Mouse (Mus musculus) liver, postnatal 0 days (tissue): ENCODE data around the gene Fbxl8. TPM values are rescaled to one million over a fixed set of nuclear protein-coding genes. Genes with fewer than 3 reads are reported as not detected.

Source experiments
- ATAC-seq: fragments of 200-750 bp; cut with Nextera tagmentation; 2 replicates; pipeline ENCODE4 v1.8.0; 2017; ENCODE audit warnings: mild to moderate bottlenecking, moderate library complexity
- DNase-seq: peaks from one replicate; pipeline ENCODE4 v3.0.0-alpha.2; 2016
- H3K27ac ChIP-seq: fragments of 300-500 bp; sonication (generic); 2 replicates; pipeline ENCODE4 v1.5.1; 2014; ENCODE audit warnings: antibody characterized with exemption, moderate library complexity, mild to moderate bottlenecking, low read depth
- H3K27me3 ChIP-seq: fragments of 300-500 bp; sonication (generic); 2 replicates; pipeline ENCODE4 v1.6.1; 2014; ENCODE audit warnings: low read length, control low read depth, mixed read lengths; ENCODE audit not compliant: insufficient read depth
- H3K36me3 ChIP-seq: fragments of 300-500 bp; sonication (generic); replicated peaks from 2 replicates; pipeline ENCODE4 v1.6.1; 2014; ENCODE audit warnings: mild to moderate bottlenecking, control low read depth, low read length, moderate library complexity, mixed read lengths; ENCODE audit not compliant: insufficient read depth
- H3K4me1 ChIP-seq: fragments of 300-500 bp; sonication (generic); 2 replicates; pipeline ENCODE4 v1.6.1; 2014; ENCODE audit warnings: antibody characterized with exemption, mild to moderate bottlenecking, control low read depth; ENCODE audit not compliant: insufficient read depth
- H3K4me2 ChIP-seq: fragments of 300-500 bp; sonication (generic); 2 replicates; pipeline ENCODE4 v1.6.1; 2014; ENCODE audit warnings: low read depth, mild to moderate bottlenecking, low read length, moderate library complexity, mixed read lengths
- H3K4me3 ChIP-seq: fragments of 300-500 bp; sonication (generic); 2 replicates; pipeline ENCODE4 v1.5.1; 2014; ENCODE audit warnings: low read depth, low read length
- H3K9ac ChIP-seq: fragments of 300-500 bp; sonication (generic); replicated peaks from 2 replicates; pipeline ENCODE4 v1.6.1; 2014; ENCODE audit warnings: mild to moderate bottlenecking, moderate library complexity
- H3K9me3 ChIP-seq: fragments of 300-500 bp; sonication (generic); 2 replicates; pipeline ENCODE4 v1.6.1; 2016; ENCODE audit warnings: mild to moderate bottlenecking, control low read depth, low read length, mixed read lengths
- CTCF ChIP-seq: sonication (generic); IDR thresholded peaks from 2 replicates; pipeline ENCODE4 v1.5.1; 2016; ENCODE audit warnings: antibody characterized with exemption, low read depth
- EP300 ChIP-seq: IDR thresholded peaks from 2 replicates; pipeline ENCODE4 v1.6.1; 2016; ENCODE audit warnings: antibody characterized with exemption, low read depth, mild to moderate bottlenecking
- WGBS: fragments of 180-500 bp; shearing (Covaris S2); extraction: QIAGEN DNeasy Blood & Tissue Kit; methylation state at CpG from one replicate; pipeline ENCODE4 v1.1.7; 2014; ENCODE audit not compliant: insufficient replicate concordance; 5-methylcytosine and 5-hydroxymethylcytosine counted together
- polyA plus RNA-seq: library from polyadenylated mRNA; unstranded; fragments of >200 nt; fragmentation: Nextera tagmentation; extraction: Ambion mirVana; gene quantifications from 2 replicates; pipeline ENCODE4 v1.2.1, GENCODE M21; 2015

Fbxl8 gene
- polyA plus RNA-seq, 1 experiment from 2014 or later: 1.2 TPM

- H3K9me3 ChIP-seq: no peaks in the 10 kb centered on the region
- H3K27ac ChIP-seq: no peak overlapping the region
- no peak for ATAC-seq
- H3K4me3 ChIP-seq: peak overlapping the region; percentile 83
- WGBS: 44% methylated on average over 16 of the region's 16 CpGs
- H3K36me3 ChIP-seq: no peaks in the 10 kb centered on the region
- DNase-seq: no peak
- peaks cover 44% of the 10 kb centered on the region for H3K4me1 ChIP-seq
- peak overlapping the region; percentile 78 for H3K9ac ChIP-seq
- TF ChIP-seq CTCF (no peak; the same call in 1 of the 2 replicates), EP300 (no peak)
- peaks cover 31% of the 10 kb centered on the region for H3K27me3 ChIP-seq
- H3K4me2 ChIP-seq: peak overlapping the region; percentile 100
Measured at GRCm38 (mm10) chr8:105263244-105263912, 1.1 kb upstream of the Fbxl8 start.

DNA sequence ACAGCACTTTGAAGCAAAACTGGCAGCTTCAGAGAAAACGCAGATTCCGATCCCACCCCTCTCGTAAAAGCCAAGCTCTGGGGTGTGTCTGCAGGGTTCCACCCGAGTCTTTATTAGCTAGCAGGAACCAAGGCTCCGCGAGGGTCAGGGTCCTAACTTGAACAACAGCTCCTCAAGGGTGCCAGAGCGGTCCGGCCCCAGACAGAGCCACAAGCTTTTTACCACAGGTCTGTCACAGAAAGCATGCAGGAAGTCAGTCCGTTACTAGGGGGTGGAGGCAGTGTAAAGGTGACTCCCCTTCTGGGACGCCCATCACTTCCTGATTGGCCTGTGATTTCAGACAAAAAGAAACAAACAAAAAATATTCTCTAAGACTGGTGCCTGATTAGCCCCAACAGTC lies 680 bp downstream of the Fbxl8 start:
- peak overlapping the region; percentile 78 for H3K9ac ChIP-seq

DNA sequence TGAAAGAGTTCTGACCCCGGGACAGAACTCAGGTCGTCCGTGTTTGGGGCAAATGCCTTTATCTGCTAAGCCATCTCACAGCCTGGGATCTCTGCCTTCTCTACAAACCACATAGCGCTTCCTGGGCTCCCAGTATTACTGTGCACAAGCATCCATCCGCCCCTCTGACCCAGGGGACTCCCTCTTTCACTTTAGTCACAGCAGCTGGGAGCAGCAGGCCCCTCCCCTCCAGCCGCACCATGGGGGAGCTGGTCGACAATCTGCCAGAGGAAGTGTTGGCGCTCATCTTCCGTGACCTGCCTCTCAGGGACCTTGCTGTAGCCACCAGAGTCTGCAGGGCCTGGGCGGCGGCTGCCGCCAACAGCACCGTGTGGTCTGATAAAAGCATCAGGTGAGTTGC lies 2.3 kb downstream of the Fbxl8 start:
- H3K4me1 ChIP-seq: peaks cover 38% of the 10 kb centered on the region
- no peak for ATAC-seq
- WGBS: 43% methylated on average over 13 of the region's 13 CpGs

More for the DNA sequence above, 680 bp downstream of the Fbxl8 start:
- Histone ChIP-seq H3K4me1 (peaks cover 44% of the 10 kb centered on the region), H3K9me3 (no peaks in the 10 kb centered on the region), H3K36me3 (no peaks in the 10 kb centered on the region), H3K4me2 (peak overlapping the region; percentile 100), H3K27me3 (peaks cover 34% of the 10 kb centered on the region), H3K4me3 (peak overlapping the region; percentile 83), H3K27ac (0 out of 2 replicates have a peak overlapping the region, but pooled peaks have one; percentile 22)
- TF ChIP-seq CTCF (no peak), EP300 (no peak)
- no peak for DNase-seq
- no peak for ATAC-seq
- 9% methylated on average over 10 of the region's 10 CpGs for WGBS

DNA sequence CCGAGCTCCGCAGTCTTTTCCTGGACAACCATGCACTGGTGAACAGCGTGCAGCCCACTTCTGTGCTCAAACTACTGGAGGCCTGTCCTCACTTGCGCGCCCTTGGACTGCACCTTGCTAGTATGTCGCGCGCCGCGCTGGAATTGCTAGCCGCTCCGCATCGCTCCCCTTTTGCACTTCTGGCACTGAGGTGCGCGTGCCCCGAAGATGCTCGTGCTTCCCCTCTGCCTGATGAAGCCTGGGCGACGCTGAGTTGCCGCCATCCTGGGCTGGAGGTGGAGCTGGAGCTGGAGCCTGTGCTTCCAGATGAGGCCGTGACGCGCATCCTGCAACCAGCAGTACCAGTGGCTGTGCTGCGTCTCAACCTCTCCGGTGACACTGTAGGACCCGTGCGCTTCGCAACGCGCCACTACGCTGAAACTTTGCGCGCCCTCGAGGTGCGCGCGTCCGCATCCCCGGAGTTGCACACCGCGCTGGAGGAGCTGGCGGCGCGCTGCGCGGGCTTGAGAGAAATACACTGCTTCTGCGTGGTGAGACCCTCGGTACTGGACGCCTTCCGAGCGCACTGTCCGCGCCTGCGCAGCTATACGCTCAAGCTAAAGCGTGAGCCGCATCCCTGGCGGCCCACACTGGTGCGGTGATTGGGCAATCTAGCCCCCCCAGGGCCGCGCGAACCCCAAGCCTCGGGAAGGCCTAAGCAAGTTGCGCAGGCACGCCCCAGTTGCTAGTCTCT lies 4.1 kb downstream of the Fbxl8 start:
- DNase-seq (no peak), ATAC-seq (no peak)
- Histone ChIP-seq H3K9ac (peak overlapping the region; percentile 30; the same call in 1 of the 2 replicates), H3K9me3 (no peaks in the 10 kb centered on the region), H3K4me1 (peaks cover 33% of the 10 kb centered on the region), H3K4me3 (peak overlapping the region; percentile 42), H3K4me2 (peak overlapping the region; percentile 76), H3K27ac (no peak overlapping the region), H3K27me3 (peaks cover 67% of the 10 kb centered on the region), H3K36me3 (no peaks in the 10 kb centered on the region)
- WGBS: 7% methylated on average over 65 of the region's 65 CpGs
- no peak for TF ChIP-seq CTCF
- TF ChIP-seq EP300: no peak

More for the DNA sequence above, 2.3 kb downstream of the Fbxl8 start:
- Histone ChIP-seq H3K4me3 (no peak overlapping the region), H3K36me3 (no peaks in the 10 kb centered on the region), H3K9ac (no peak overlapping the region), H3K27ac (no peak overlapping the region), H3K4me2 (no peak overlapping the region), H3K9me3 (no peaks in the 10 kb centered on the region), H3K27me3 (peaks cover 51% of the 10 kb centered on the region)
- peak; percentile 49 for DNase-seq
- TF ChIP-seq EP300: no peak
- TF ChIP-seq CTCF: no peak

DNA sequence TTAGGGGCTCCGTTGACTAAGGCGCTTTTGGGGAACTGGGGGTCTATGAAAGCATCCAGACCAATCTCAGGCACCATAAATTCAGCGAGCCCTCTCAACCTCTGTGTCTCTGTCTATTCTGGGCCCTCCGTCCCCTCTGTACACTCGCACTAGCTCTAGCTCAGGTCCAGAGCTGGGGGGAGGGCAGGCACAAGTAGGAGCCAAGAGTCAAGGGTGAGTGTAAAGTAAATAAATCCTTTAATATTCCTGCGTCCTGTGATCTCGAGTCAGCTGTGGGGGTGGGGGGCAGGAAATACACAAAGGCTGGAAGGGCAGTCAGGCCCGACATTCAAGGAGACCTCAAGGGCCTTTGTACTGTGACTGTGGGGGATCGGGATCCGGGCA lies 4.6 kb downstream of the Fbxl8 start:
- Histone ChIP-seq H3K4me2 (peak overlapping the region; percentile 76), H3K4me1 (peaks cover 28% of the 10 kb centered on the region), H3K27ac (no peak overlapping the region), H3K36me3 (no peaks in the 10 kb centered on the region), H3K9me3 (no peaks in the 10 kb centered on the region), H3K4me3 (peak overlapping the region; percentile 42), H3K27me3 (peaks cover 67% of the 10 kb centered on the region), H3K9ac (peak overlapping the region; percentile 30; the same call in 1 of the 2 replicates)
- WGBS: 16% methylated on average over 10 of the region's 10 CpGs
- ATAC-seq: peak; percentile 28; the same call in 1 of the 2 replicates
- no peak for DNase-seq
- no peak for TF ChIP-seq EP300
- no peak for TF ChIP-seq CTCF

DNA sequence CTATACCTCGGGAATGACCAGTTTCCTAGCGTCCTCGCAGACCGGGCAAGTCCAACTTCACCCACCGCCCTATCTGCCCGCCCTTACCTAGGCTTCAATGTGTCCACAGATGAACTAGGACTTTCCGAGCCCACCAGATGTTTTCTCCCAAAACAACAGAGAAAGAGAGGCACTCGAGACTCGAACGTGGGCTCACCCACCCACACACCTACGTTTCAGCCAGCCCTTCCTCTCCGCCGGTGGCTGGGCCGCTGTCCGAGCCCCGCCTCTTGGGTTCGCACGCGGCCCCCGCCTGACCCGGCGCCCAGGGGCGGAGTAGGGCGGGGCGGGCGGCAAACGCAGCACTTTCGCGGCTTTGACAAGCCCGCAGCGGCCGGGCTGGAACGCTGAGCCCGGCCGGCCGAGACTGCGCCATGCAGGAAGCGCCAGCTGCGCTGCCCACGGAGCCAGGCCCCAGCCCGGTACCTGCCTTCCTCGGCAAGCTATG lies 5.1 kb downstream of the Fbxl8 start, which contains the start of gene Hsf4:
Gene Hsf4 (plus strand): TSS at position 341 of the 487 bp plus-strand sequence.
- 1% methylated on average over 40 of the region's 42 CpGs for WGBS
- Histone ChIP-seq H3K9me3 (no peaks in the 10 kb centered on the region), H3K4me1 (peaks cover 26% of the 10 kb centered on the region), H3K27ac (no peak within 1 kb of the TSS), H3K36me3 (no peaks in the 10 kb centered on the region), H3K4me2 (peak within 1 kb of the TSS; percentile 76), H3K4me3 (peak within 1 kb of the TSS; percentile 42), H3K27me3 (peaks cover 71% of the 10 kb centered on the region), H3K9ac (peak within 1 kb of the TSS; percentile 30; the same call in 1 of the 2 replicates)
- ATAC-seq: peak; percentile 58
- DNase-seq: peak; percentile 49
- no peak for TF ChIP-seq CTCF
- TF ChIP-seq EP300: no peak
